Mouse (Mus musculus) hindbrain, embryonic 11.5 days (tissue): ENCODE data around the gene Prkn. TPM values are rescaled to one million over a fixed set of nuclear protein-coding genes. Genes with fewer than 3 reads are reported as not detected.

Experiments
- ATAC-seq: fragments of 200-750 bp; cut with Nextera tagmentation; 2 replicates; pipeline ENCODE4 v1.8.0; 2017; ENCODE audit warnings: mild to moderate bottlenecking, moderate TSS enrichment, moderate library complexity; ENCODE audit not compliant: low FRiP score
- DNase-seq: peaks from one replicate; pipeline ENCODE4 v3.0.0-alpha.2; 2015; ENCODE audit warnings: low spot score
- H3K27ac ChIP-seq: fragments of 300-500 bp; sonication (generic); 2 replicates; pipeline ENCODE4 v1.5.1; 2014; ENCODE audit warnings: mild to moderate bottlenecking, low read depth, low read length
- H3K27me3 ChIP-seq: fragments of 300-500 bp; sonication (generic); 2 replicates; pipeline ENCODE4 v1.6.1; 2014; ENCODE audit warnings: mild to moderate bottlenecking, low read length, moderate library complexity, mixed read lengths; ENCODE audit not compliant: control insufficient read depth, insufficient read depth
- H3K36me3 ChIP-seq: fragments of 300-500 bp; sonication (generic); 2 replicates; pipeline ENCODE4 v1.6.1; 2014; ENCODE audit warnings: mild to moderate bottlenecking, low read length, moderate library complexity, mixed read lengths; ENCODE audit not compliant: control insufficient read depth, insufficient read depth
- H3K4me1 ChIP-seq: fragments of 300-500 bp; sonication (generic); replicated peaks from 2 replicates; pipeline ENCODE4 v1.6.1; 2014; ENCODE audit warnings: low read length, mixed read lengths; ENCODE audit not compliant: control insufficient read depth, insufficient read depth
- H3K4me2 ChIP-seq: fragments of 300-500 bp; sonication (generic); replicated peaks from 2 replicates; pipeline ENCODE4 v1.6.1; 2014; ENCODE audit warnings: mild to moderate bottlenecking, low read depth, low read length
- H3K4me3 ChIP-seq: fragments of 300-500 bp; sonication (generic); 2 replicates; pipeline ENCODE4 v1.5.1; 2014; ENCODE audit warnings: low read depth, low read length
- H3K9ac ChIP-seq: fragments of 300-500 bp; sonication (generic); 2 replicates; pipeline ENCODE4 v1.6.1; 2014; ENCODE audit warnings: low read depth, low read length
- H3K9me3 ChIP-seq: fragments of 300-500 bp; sonication (generic); 2 replicates; pipeline ENCODE4 v1.6.1; 2016; ENCODE audit warnings: low read length; ENCODE audit not compliant: control insufficient read depth
- WGBS: fragments of 180-500 bp; shearing (Covaris S2); extraction: QIAGEN DNeasy Blood & Tissue Kit; methylation state at CpG from one replicate; pipeline ENCODE4 v1.1.7; 2014; 5-methylcytosine and 5-hydroxymethylcytosine counted together
- polyA plus RNA-seq: library from polyadenylated mRNA; unstranded; fragments of >200 nt; fragmentation: Nextera tagmentation; extraction: Ambion mirVana; gene quantifications from 2 replicates; pipeline ENCODE4 v1.2.1, GENCODE M21; 2014

The Prkn gene
- polyA plus RNA-seq, 1 experiment from 2014 or later, result 1.9 TPM

GRCm38 (mm10) chr17:11333741-11334140 lies 493.6 kb downstream of the Prkn start:
- no peak overlapping the region for H3K4me3 ChIP-seq
- no peak overlapping the region for H3K27ac ChIP-seq
- no peak overlapping the region for H3K4me2 ChIP-seq
- H3K9ac ChIP-seq, result no peak overlapping the region
- DNase-seq (no peak), ATAC-seq (no peak)
- no peaks in the 10 kb centered on the region for H3K4me1 ChIP-seq
- no peaks in the 10 kb centered on the region for H3K27me3 ChIP-seq
- no peaks in the 10 kb centered on the region for H3K9me3 ChIP-seq
- WGBS, result 84% methylated on average over 3 of the region's 3 CpGs
- no peaks in the 10 kb centered on the region for H3K36me3 ChIP-seq

DNA sequence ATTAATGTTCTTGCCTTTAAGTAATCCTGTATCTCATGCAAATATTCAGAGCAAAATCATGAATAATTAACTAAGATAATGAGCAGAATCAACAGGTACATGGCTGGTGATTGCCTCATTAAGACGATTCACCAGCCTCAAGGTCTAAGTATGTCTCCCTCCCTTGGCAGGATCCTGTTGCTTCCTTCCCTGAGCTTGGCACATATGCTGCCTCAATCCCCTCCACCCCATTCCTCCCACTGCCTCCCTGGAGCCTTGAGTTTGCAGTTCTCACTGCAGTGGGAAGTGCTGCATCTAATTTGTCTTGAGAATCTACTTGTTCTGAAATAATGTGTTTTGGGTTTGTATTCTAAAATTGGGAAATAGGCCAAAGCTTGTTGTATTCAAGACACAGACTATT lies 496.0 kb downstream of the Prkn start:
- ATAC-seq (no peak), DNase-seq (no peak)
- Histone ChIP-seq H3K9ac (no peak overlapping the region), H3K27ac (no peak overlapping the region), H3K4me1 (no peaks in the 10 kb centered on the region), H3K4me2 (no peak overlapping the region), H3K36me3 (no peaks in the 10 kb centered on the region), H3K9me3 (no peaks in the 10 kb centered on the region), H3K4me3 (no peak overlapping the region), H3K27me3 (no peaks in the 10 kb centered on the region)
- 55% methylated on average over 1 of the region's 1 CpGs for WGBS

GRCm38 (mm10) chr17:11340368-11340767 lies 500.2 kb downstream of the Prkn start:
- Histone ChIP-seq H3K4me1 (no peaks in the 10 kb centered on the region), H3K27me3 (no peaks in the 10 kb centered on the region), H3K4me2 (no peak overlapping the region), H3K9me3 (no peaks in the 10 kb centered on the region), H3K9ac (no peak overlapping the region), H3K27ac (no peak overlapping the region), H3K4me3 (no peak overlapping the region), H3K36me3 (no peaks in the 10 kb centered on the region)
- ATAC-seq (no peak), DNase-seq (no peak)
- WGBS, result 82% methylated on average over 4 of the region's 4 CpGs

GRCm38 (mm10) chr17:11346310-11346709 lies 506.1 kb downstream of the Prkn start:
- Histone ChIP-seq H3K27ac (no peak overlapping the region), H3K9me3 (no peaks in the 10 kb centered on the region), H3K4me3 (no peak overlapping the region), H3K36me3 (no peaks in the 10 kb centered on the region), H3K4me1 (no peaks in the 10 kb centered on the region), H3K9ac (no peak overlapping the region), H3K4me2 (no peak overlapping the region), H3K27me3 (no peaks in the 10 kb centered on the region)
- 91% methylated on average over 1 of the region's 1 CpGs for whole genome bisulfite sequencing
- no peak for ATAC-seq
- no peak for DNase-seq

DNA sequence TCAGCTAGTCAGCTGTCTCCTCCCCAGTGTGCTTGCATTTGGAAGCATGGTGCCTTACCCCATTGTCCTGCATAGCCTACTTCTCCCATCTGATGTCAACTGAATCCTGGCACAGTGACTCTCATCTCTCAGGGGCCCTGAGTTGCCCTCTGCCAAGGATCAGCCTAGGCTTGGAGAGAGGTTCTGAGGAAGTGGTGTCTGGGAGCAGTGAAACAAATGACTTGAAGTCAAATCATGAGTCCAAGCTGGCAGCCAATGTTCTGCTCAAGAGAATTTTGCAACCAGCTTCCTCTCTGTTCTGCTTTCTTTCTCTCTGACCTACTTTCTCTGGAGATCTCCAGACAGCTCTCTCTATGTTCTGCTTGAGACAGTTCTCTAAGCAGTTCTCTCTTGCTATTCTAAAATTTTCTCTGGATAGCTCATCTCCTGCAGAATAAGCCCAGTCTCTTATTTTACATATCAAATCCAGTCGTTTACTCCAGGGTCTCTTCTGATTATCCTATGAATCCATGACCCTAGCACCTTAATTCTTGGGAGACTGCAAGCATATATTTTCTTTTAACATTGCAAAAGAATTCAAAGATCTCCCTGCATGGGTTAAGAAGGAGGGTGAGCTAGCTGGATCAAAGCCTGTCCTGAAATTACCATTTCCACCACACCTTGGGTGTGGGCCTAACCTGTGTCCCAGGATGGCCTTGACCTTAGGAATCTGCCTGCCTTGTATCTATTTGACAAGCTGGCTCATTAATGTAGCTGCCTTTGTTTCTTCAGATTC lies 512.8 kb downstream of the Prkn start:
- no peak for ATAC-seq
- Histone ChIP-seq H3K4me3 (no peak overlapping the region), H3K9me3 (no peaks in the 10 kb centered on the region), H3K27ac (no peak overlapping the region), H3K4me1 (no peaks in the 10 kb centered on the region), H3K27me3 (no peaks in the 10 kb centered on the region), H3K9ac (no peak overlapping the region), H3K36me3 (no peaks in the 10 kb centered on the region), H3K4me2 (no peak overlapping the region)
- DNase-seq, result no peak
- WGBS, result 59% methylated on average over 1 of the region's 1 CpGs

DNA sequence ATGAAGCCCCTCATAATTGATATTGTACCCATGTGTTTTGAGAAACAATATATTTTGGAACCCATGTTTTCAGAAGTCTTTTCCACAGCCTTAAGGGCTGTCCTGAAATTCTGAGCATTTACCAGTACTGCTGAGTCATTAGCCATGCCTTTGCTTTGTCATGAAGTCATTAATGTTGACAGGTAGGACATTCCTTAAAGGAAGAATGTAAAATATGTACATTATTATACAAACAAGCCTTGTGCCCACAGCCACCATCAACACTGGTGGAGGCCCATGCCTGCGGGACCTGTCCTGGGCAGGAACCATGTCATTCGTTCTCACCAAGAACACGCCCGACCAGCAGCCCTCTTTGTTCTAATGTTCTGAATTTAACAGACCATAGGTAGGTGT lies 513.4 kb downstream of the Prkn start:
- no peaks in the 10 kb centered on the region for H3K4me1 ChIP-seq
- ATAC-seq (no peak), DNase-seq (no peak)
- H3K36me3 ChIP-seq, result no peaks in the 10 kb centered on the region
- no peak overlapping the region for H3K27ac ChIP-seq
- no peaks in the 10 kb centered on the region for H3K9me3 ChIP-seq
- no peaks in the 10 kb centered on the region for H3K27me3 ChIP-seq
- WGBS, result 89% methylated on average over 4 of the region's 4 CpGs
- no peak overlapping the region for H3K4me3 ChIP-seq
- no peak overlapping the region for H3K9ac ChIP-seq
- no peak overlapping the region for H3K4me2 ChIP-seq

DNA sequence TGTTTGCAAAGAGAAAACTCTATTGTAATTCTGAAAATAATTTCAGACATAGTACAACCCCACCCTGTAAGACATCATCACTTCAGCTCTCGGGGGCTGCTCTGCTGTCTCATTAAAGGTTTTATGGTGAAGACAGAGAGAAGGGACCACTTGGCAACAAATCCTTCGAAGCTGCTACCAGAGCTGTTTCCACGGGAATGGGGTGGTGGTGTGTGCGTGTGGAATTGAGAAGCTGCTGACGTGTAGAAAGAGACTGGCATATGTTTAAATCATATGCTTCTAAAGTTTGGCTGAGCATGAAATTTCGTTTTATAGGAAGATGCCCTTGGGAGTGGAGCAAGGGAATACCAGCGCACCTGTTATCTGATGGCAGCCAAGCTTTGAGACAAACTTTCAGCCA lies 514.2 kb downstream of the Prkn start:
- H3K9me3 ChIP-seq, result no peaks in the 10 kb centered on the region
- no peak overlapping the region for H3K4me2 ChIP-seq
- H3K9ac ChIP-seq, result no peak overlapping the region
- H3K4me3 ChIP-seq, result no peak overlapping the region
- no peak overlapping the region for H3K27ac ChIP-seq
- no peaks in the 10 kb centered on the region for H3K4me1 ChIP-seq
- H3K36me3 ChIP-seq, result no peaks in the 10 kb centered on the region
- ATAC-seq (no peak), DNase-seq (no peak)
- WGBS, result 85% methylated on average over 7 of the region's 7 CpGs
- no peaks in the 10 kb centered on the region for H3K27me3 ChIP-seq

GRCm38 (mm10) chr17:11375461-11375860 lies 535.3 kb downstream of the Prkn start:
- Histone ChIP-seq H3K27ac (no peak overlapping the region), H3K27me3 (no peaks in the 10 kb centered on the region), H3K4me1 (no peaks in the 10 kb centered on the region), H3K4me3 (no peak overlapping the region), H3K4me2 (no peak overlapping the region), H3K9me3 (no peaks in the 10 kb centered on the region), H3K9ac (no peak overlapping the region), H3K36me3 (no peaks in the 10 kb centered on the region)
- 88% methylated on average over 2 of the region's 2 CpGs for WGBS
- no peak for DNase-seq
- ATAC-seq, result no peak

GRCm38 (mm10) chr17:11383364-11383962 lies 543.3 kb downstream of the Prkn start:
- ATAC-seq (no peak), DNase-seq (no peak)
- WGBS, result 91% methylated on average over 8 of the region's 8 CpGs
- H3K4me2 ChIP-seq, result no peak overlapping the region
- no peaks in the 10 kb centered on the region for H3K36me3 ChIP-seq
- no peaks in the 10 kb centered on the region for H3K4me1 ChIP-seq
- H3K27me3 ChIP-seq, result no peaks in the 10 kb centered on the region
- H3K27ac ChIP-seq, result no peak overlapping the region
- no peak overlapping the region for H3K9ac ChIP-seq
- no peak overlapping the region for H3K4me3 ChIP-seq
- no peaks in the 10 kb centered on the region for H3K9me3 ChIP-seq
